Mouse (Mus musculus) ES-Bruce4 (cell line): ENCODE data around the gene Klhl12.

Experiments
- CTCF ChIP-seq: IDR thresholded peaks from one replicate; pipeline ENCODE4 v1.8.1; 2011; ENCODE audit warnings: low read depth, low read length
- POLR2A ChIP-seq: IDR thresholded peaks from one replicate; pipeline ENCODE4 v1.8.1; 2011; ENCODE audit warnings: low read length; ENCODE audit not compliant: insufficient read depth

- TF ChIP-seq CTCF = no peak
- TF ChIP-seq POLR2A = no peak
These were observed 47.3 kb upstream of the Klhl12 start for GRCm38 (mm10) chr1:134408080-134408479.
